Mouse (Mus musculus) cortical plate, adult 2 months (tissue): ENCODE measurements around the gene Gm7298. TPM values are rescaled to one million over a fixed set of nuclear protein-coding genes. Genes with fewer than 3 reads are reported as not detected.
"Not testable (repeated sequence)": the region's sequence is repeated elsewhere in the genome, so short reads cannot be mapped to it uniquely, and the experiment has no call there.

ENCODE experiments used
- H3K27ac ChIP-seq: fragments of 200-500 bp; 2 replicates; pipeline ENCODE4 v1.5.1; 2012; ENCODE audit warnings: low read length, control low read depth, inconsistent platforms; ENCODE audit not compliant: insufficient read depth
- H3K4me1 ChIP-seq: fragments of 200-500 bp; 2 replicates; pipeline ENCODE4 v1.6.1; 2011; ENCODE audit warnings: low read length; ENCODE audit not compliant: control insufficient read depth, insufficient read depth
- H3K4me3 ChIP-seq: fragments of 200-500 bp; 2 replicates; pipeline ENCODE4 v1.5.1; 2011; ENCODE audit warnings: mild to moderate bottlenecking, low read length, control low read depth; ENCODE audit not compliant: insufficient read depth
- CTCF ChIP-seq: fragments of 200-500 bp; IDR thresholded peaks from 2 replicates; pipeline ENCODE4 v1.5.1; 2011; ENCODE audit warnings: mild to moderate bottlenecking, control low read depth, low read length; ENCODE audit not compliant: insufficient read depth; ENCODE audit errors: extremely low read depth
- POLR2A ChIP-seq: fragments of 200-500 bp; IDR thresholded peaks from 2 replicates; pipeline ENCODE4 v1.6.1; 2011; ENCODE audit warnings: mild to moderate bottlenecking, low read length, control low read depth; ENCODE audit not compliant: insufficient read depth; ENCODE audit errors: extremely low read depth
- polyA plus RNA-seq: library from polyadenylated mRNA; depleted of rRNA; stranded (reverse); fragments of >200 nt; gene quantifications from 2 replicates; pipeline ENCODE4 v1.2.3, GENCODE M21; 2012; rRNA removed

Gene Gm7298
- polyA plus RNA-seq, result not detected in 2 replicates

GRCm38 (mm10) chr6:121732632-121733031 lies at the start of gene Gm7298:
Gene Gm7298, plus strand, starts transcription at chr6:121732932.
- Histone ChIP-seq H3K4me3 (no peak within 1 kb of the TSS), H3K27ac (no peak within 1 kb of the TSS), H3K4me1 (no peaks in the 10 kb centered on the region)
- TF ChIP-seq CTCF (no peak), POLR2A (no peak)

- no peak for TF ChIP-seq POLR2A
- TF ChIP-seq CTCF, result no peak
- H3K4me3 ChIP-seq, result no peak overlapping the region
- no peak overlapping the region for H3K27ac ChIP-seq
- H3K4me1 ChIP-seq, result no peaks in the 10 kb centered on the region
These were observed 95.3 kb downstream of the Gm7298 start for GRCm38 (mm10) chr6:121828034-121828433.

- H3K4me1 ChIP-seq, result no peaks in the 10 kb centered on the region
- TF ChIP-seq POLR2A (no peak), CTCF (no peak)
- H3K27ac ChIP-seq, result no peak overlapping the region
- no peak overlapping the region for H3K4me3 ChIP-seq
These were observed 103.6 kb downstream of the Gm7298 start for GRCm38 (mm10) chr6:121836361-121836760.

- H3K27ac ChIP-seq, H3K4me1 ChIP-seq, H3K4me3 ChIP-seq: not testable (repeated sequence)
These were observed 105.5 kb downstream of the Gm7298 start, which contains the start of gene Mug1 for GRCm38 (mm10) chr6:121838271-121838670. Gene Mug1, plus strand, starts transcription at chr6:121838541.

Other genes with a start within 250 kb of the Gm7298 start
- 0.56 and 1.0 TPM in 2 replicates for gene A2m, start 97.6 kb upstream of the Gm7298 start, polyA plus RNA-seq
- gene Mug1, start 105.6 kb downstream of the Gm7298 start, polyA plus RNA-seq, result not detected in 2 replicates